Comparison of ENCODE assay signal across 21 mouse cellular contexts in the genomic region with DNA sequence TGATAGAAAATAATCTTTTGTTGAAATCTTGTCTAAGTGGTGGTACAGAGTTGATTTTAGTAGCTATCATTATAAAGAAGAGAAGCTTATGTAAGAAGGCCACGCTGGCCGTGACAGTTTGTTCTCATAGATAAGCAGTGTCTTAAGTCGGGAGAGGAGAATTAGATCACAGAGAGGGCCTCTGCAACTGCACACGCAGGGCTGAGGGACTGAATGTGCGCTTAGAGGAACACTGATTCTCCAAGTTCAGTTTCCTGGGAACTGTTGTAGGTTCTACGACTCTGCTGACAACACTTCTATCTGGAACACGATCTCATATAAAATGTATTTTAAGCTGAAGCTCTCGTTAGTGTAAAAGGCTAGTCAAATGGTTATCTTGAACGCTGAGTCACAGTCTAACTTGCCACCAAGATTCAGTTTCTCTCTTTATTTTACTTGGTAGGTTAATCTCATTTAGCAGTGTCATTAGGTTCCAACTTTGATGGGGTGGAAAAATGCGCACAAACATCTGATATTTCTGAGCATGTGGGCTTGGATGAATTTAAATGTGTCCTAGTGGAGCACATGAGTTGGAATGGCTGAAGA.
DNase-seq lines count a peak whose midpoint lies in the region; ATAC-seq and TF ChIP-seq lines count a peak whose summit lies in the region.
"Had no signal": no experiment of that assay in that cellular context is flagged by ENCODE, and none has a peak within 500 bp of the region (broad histone marks: within the 10 kb centered on the region; RNA-seq: fewer than 3 reads in every experiment).

No protein-coding gene starts in this region.

- TF ChIP-seq CTCF in kidney, adult 2 months (conservative IDR thresholded peaks at IDR 0.05; ENCODE audit: insufficient read depth, insufficient read length, low read depth, low read length), result no peak
- TF ChIP-seq CTCF in Patski (IDR thresholded peaks at IDR 0.05), result no peak

- CTCF ChIA-PET in Patski (lab: Charles Lee), result interaction anchor here (1.4 kb wide), 1 partner anchor 45 kb away, joined by 3 read pairs; no protein-coding TSS in a partner anchor

- no peak overlapping the region for H3K4me2 ChIP-seq in intestine, embryonic 15.5 days (replicated peaks)
- H3K4me2 ChIP-seq: forebrain, embryonic 15.5 days; heart, embryonic 12.5 days had no signal

- POLR2A ChIA-PET in Patski (lab: Charles Lee), result no interaction called here

- 79% methylated on average over 10 of the region's 10 CpGs for WGBS in kidney, adult 2 months
- 83% methylated on average over 10 of the region's 10 CpGs for WGBS in intestine, embryonic 15.5 days

- DNase-seq in frontal cortex, postnatal 25 days (ENCODE audit: low spot score in 2 of 2), result no peak
- DNase-seq in kidney, adult 2 months, result no peak
- no peak for DNase-seq in kidney, adult 11 months
- DNase-seq in Patski (ENCODE audit: low read depth, low spot score), result peak; percentile 13
- DNase-seq in layer of hippocampus, adult 9-10 months (ENCODE audit: low spot score), result no peak
- DNase-seq: adrenal gland, adult 8-10 months; cerebellum, adult 11-12 months; cerebellum, adult 9-11 months; cerebellum, postnatal 36 days; gastrocnemius, postnatal 14 days; kidney, adult 18-20 months had no signal

- no peak overlapping the region for H3K4me3 ChIP-seq in kidney, adult 2 months (ENCODE audit: insufficient read depth, low read depth, low read length)
- no peak overlapping the region for H3K4me3 ChIP-seq in intestine, embryonic 15.5 days (replicated peaks)
- H3K4me3 ChIP-seq: embryonic facial prominence, embryonic 10.5 days; erythroblast, embryonic 14.5 days; forebrain, embryonic 10.5 days; forebrain, embryonic 15.5 days; heart, embryonic 12.5 days had no signal

- no peaks in the 10 kb centered on the region; the same call in 1 of the 2 replicates for H3K36me3 ChIP-seq in kidney, adult 2 months (ENCODE audit: control insufficient read depth, insufficient read depth, low read length)
- no peaks in the 10 kb centered on the region for H3K36me3 ChIP-seq in intestine, embryonic 15.5 days
- H3K36me3 ChIP-seq: embryonic facial prominence, embryonic 10.5 days; forebrain, embryonic 10.5 days; forebrain, embryonic 15.5 days; heart, embryonic 12.5 days had no signal

- ATAC-seq in frontal cortex, adult (ENCODE audit: low TSS enrichment), result peak; percentile 80
- no peak for ATAC-seq in Patski
- peak; percentile 77 for ATAC-seq in megakaryocyte progenitor cell, adult 5-6 weeks (replicated peaks; ENCODE audit: poor library complexity)
- no peak for ATAC-seq in intestine, embryonic 15.5 days
- ATAC-seq: forebrain, embryonic 15.5 days; hindbrain, embryonic 16.5 days; inflammation-experienced regulatory T-cells, adult 6 months had no signal

- H3K9me3 ChIP-seq in intestine, embryonic 15.5 days, result no peaks in the 10 kb centered on the region
- H3K9me3 ChIP-seq: embryonic facial prominence, embryonic 10.5 days; forebrain, embryonic 10.5 days; forebrain, embryonic 15.5 days; heart, embryonic 12.5 days had no signal

- 0 out of 2 replicates have a peak overlapping the region, but pooled peaks have one; percentile 7 for H3K27ac ChIP-seq in kidney, adult 2 months (ENCODE audit: insufficient read depth, low read depth, low read length)
- H3K27ac ChIP-seq in intestine, embryonic 15.5 days, result no peak overlapping the region
- H3K27ac ChIP-seq: embryonic facial prominence, embryonic 10.5 days; forebrain, embryonic 10.5 days; forebrain, embryonic 15.5 days had no signal

- peaks cover 5% of the 10 kb centered on the region; the same call in 1 of the 2 replicates for H3K4me1 ChIP-seq in kidney, adult 2 months (ENCODE audit: control insufficient read depth, insufficient read depth, low read length)
- no peaks in the 10 kb centered on the region for H3K4me1 ChIP-seq in intestine, embryonic 15.5 days (replicated peaks)
- H3K4me1 ChIP-seq: embryonic facial prominence, embryonic 10.5 days; forebrain, embryonic 10.5 days; forebrain, embryonic 15.5 days; heart, embryonic 12.5 days had no signal

- TF ChIP-seq POLR2A in kidney, adult 2 months (IDR thresholded peaks at IDR 0.05; ENCODE audit: low read depth, low read length), result no peak

- H3K9ac ChIP-seq in intestine, embryonic 15.5 days, result no peak overlapping the region
- H3K9ac ChIP-seq: forebrain, embryonic 15.5 days; heart, embryonic 12.5 days had no signal

- in situ Hi-C loops in Patski (cut with MboI; ENCODE audit: low pct_unique_long_range_greater_than_20kb), result no loop called here

- no peaks in the 10 kb centered on the region for H3K27me3 ChIP-seq in kidney, adult 2 months (replicated peaks; ENCODE audit: control insufficient read depth, insufficient read depth, low read length)
- no peaks in the 10 kb centered on the region for H3K27me3 ChIP-seq in Patski
- H3K27me3 ChIP-seq in intestine, embryonic 15.5 days (replicated peaks), result no peaks in the 10 kb centered on the region
- H3K27me3 ChIP-seq: forebrain, embryonic 15.5 days had no signal

Comparison
In these comparisons a context has a peak if more than half of its experiments do, and no peak if none do; other contexts are left out.
1. ATAC-seq: peak in frontal cortex, adult (single experiment) and megakaryocyte progenitor cell, adult 5-6 weeks (single experiment); none in Patski (single experiment) and intestine, embryonic 15.5 days (single experiment).